Mouse (Mus musculus): ENCODE data around the gene Ifna5. TPM values are rescaled to one million over a fixed set of nuclear protein-coding genes. Genes with fewer than 3 reads are reported as not detected.

The Ifna5 gene
- polyA plus RNA-seq, 1 experiment from 2014 or later = not detected

Other genes with a start within 250 kb of the Ifna5 start
- gene Ifna9, start 243.1 kb upstream of the Ifna5 start, polyA plus RNA-seq (2014; fragmentation: Nextera tagmentation; extraction: Ambion mirVana) = not detected in 2 replicates
- not detected in 2 replicates for gene Ifna12, start 232.1 kb upstream of the Ifna5 start, polyA plus RNA-seq (2014; fragmentation: Nextera tagmentation; extraction: Ambion mirVana)
- gene C87499, start 201.1 kb upstream of the Ifna5 start, polyA plus RNA-seq (2014; fragmentation: Nextera tagmentation; extraction: Ambion mirVana) = not detected in 2 replicates
- not detected in 2 replicates for gene Ifna13, start 191.1 kb upstream of the Ifna5 start, polyA plus RNA-seq (2014; fragmentation: Nextera tagmentation; extraction: Ambion mirVana)
- gene Ifna16, start 158.6 kb upstream of the Ifna5 start, polyA plus RNA-seq (2014; fragmentation: Nextera tagmentation; extraction: Ambion mirVana) = not detected in 2 replicates
- gene Ifna2, start 151.6 kb upstream of the Ifna5 start, polyA plus RNA-seq (2014; fragmentation: Nextera tagmentation; extraction: Ambion mirVana) = not detected in 2 replicates
- not detected in 2 replicates for gene Ifnab, start 144.2 kb upstream of the Ifna5 start, polyA plus RNA-seq (2014; fragmentation: Nextera tagmentation; extraction: Ambion mirVana)
- gene Gm26566, start 113.7 kb upstream of the Ifna5 start, polyA plus RNA-seq (2014; fragmentation: Nextera tagmentation; extraction: Ambion mirVana) = 1.8 and 2.2 TPM in 2 replicates
- gene Klhl9, start 113.1 kb upstream of the Ifna5 start, polyA plus RNA-seq (2014; fragmentation: Nextera tagmentation; extraction: Ambion mirVana) = 137 and 177 TPM in 2 replicates
- gene Gm13271, start 80.7 kb upstream of the Ifna5 start, polyA plus RNA-seq (2014; fragmentation: Nextera tagmentation; extraction: Ambion mirVana) = not detected in 2 replicates
- gene Gm13283, start 75.4 kb upstream of the Ifna5 start, polyA plus RNA-seq (2014; fragmentation: Nextera tagmentation; extraction: Ambion mirVana) = not detected in 2 replicates
- gene Gm13290, start 61.7 kb upstream of the Ifna5 start, polyA plus RNA-seq (2014; fragmentation: Nextera tagmentation; extraction: Ambion mirVana) = not detected in 2 replicates
- gene Gm13289, start 58.6 kb upstream of the Ifna5 start, polyA plus RNA-seq (2014; fragmentation: Nextera tagmentation; extraction: Ambion mirVana) = not detected in 2 replicates
- gene Gm13272, start 55.7 kb upstream of the Ifna5 start, polyA plus RNA-seq (2014; fragmentation: Nextera tagmentation; extraction: Ambion mirVana) = not detected in 2 replicates
- not detected in 2 replicates for gene Ifnz, start 53.4 kb upstream of the Ifna5 start, polyA plus RNA-seq (2014; fragmentation: Nextera tagmentation; extraction: Ambion mirVana)
- not detected in 2 replicates for gene Gm13276, start 49.8 kb upstream of the Ifna5 start, polyA plus RNA-seq (2014; fragmentation: Nextera tagmentation; extraction: Ambion mirVana)
- not detected in 2 replicates for gene Gm13277, start 46.9 kb upstream of the Ifna5 start, polyA plus RNA-seq (2014; fragmentation: Nextera tagmentation; extraction: Ambion mirVana)
- not detected in 2 replicates for gene Gm13278, start 44.0 kb upstream of the Ifna5 start, polyA plus RNA-seq (2014; fragmentation: Nextera tagmentation; extraction: Ambion mirVana)
- gene Gm13275, start 41.0 kb upstream of the Ifna5 start, polyA plus RNA-seq (2014; fragmentation: Nextera tagmentation; extraction: Ambion mirVana) = not detected in 2 replicates
- gene Gm13279, start 38.1 kb upstream of the Ifna5 start, polyA plus RNA-seq (2014; fragmentation: Nextera tagmentation; extraction: Ambion mirVana) = not detected in 2 replicates
- 0.17 TPM in 1 of 2 replicates, not detected in the other for gene Gm13285, start 35.9 kb upstream of the Ifna5 start, polyA plus RNA-seq (2014; fragmentation: Nextera tagmentation; extraction: Ambion mirVana)
- gene Gm13287, start 32.3 kb upstream of the Ifna5 start, polyA plus RNA-seq (2014; fragmentation: Nextera tagmentation; extraction: Ambion mirVana) = not detected in 2 replicates
- gene Gm13288, start 30.0 kb upstream of the Ifna5 start, polyA plus RNA-seq (2014; fragmentation: Nextera tagmentation; extraction: Ambion mirVana) = 0.08 TPM in 1 of 2 replicates, not detected in the other
- gene Ifna7, start 19.3 kb upstream of the Ifna5 start, polyA plus RNA-seq (2014; fragmentation: Nextera tagmentation; extraction: Ambion mirVana) = not detected in 2 replicates
- not detected in 2 replicates for gene Ifna11, start 15.6 kb upstream of the Ifna5 start, polyA plus RNA-seq (2014; fragmentation: Nextera tagmentation; extraction: Ambion mirVana)
- gene Ifna6, start 8.1 kb upstream of the Ifna5 start, polyA plus RNA-seq (2014; fragmentation: Nextera tagmentation; extraction: Ambion mirVana) = not detected in 2 replicates
- not detected in 2 replicates for gene Ifna4, start 6.3 kb downstream of the Ifna5 start, polyA plus RNA-seq (2014; fragmentation: Nextera tagmentation; extraction: Ambion mirVana)
- gene Ifna1, start 14.6 kb downstream of the Ifna5 start, polyA plus RNA-seq (2014; fragmentation: Nextera tagmentation; extraction: Ambion mirVana) = not detected in 2 replicates
- not detected in 2 replicates for gene Ifne, start 44.7 kb downstream of the Ifna5 start, polyA plus RNA-seq (2014; fragmentation: Nextera tagmentation; extraction: Ambion mirVana)

Measured in midbrain, embryonic 14.5 days (tissue).